Mouse (Mus musculus) cerebellum, adult 2 months (tissue): ENCODE data around the gene Dock1.

ENCODE experiments used
- CTCF ChIP-seq: fragments of 200-500 bp; IDR thresholded peaks from 2 replicates; pipeline ENCODE4 v1.5.1; 2011; ENCODE audit warnings: low read depth, mild to moderate bottlenecking, control low read depth, low read length, moderate library complexity, borderline replicate concordance; ENCODE audit not compliant: insufficient read depth
- POLR2A ChIP-seq: fragments of 200-500 bp; IDR thresholded peaks from 2 replicates; pipeline ENCODE4 v1.6.1; 2011; ENCODE audit warnings: low read length, control low read depth, borderline replicate concordance; ENCODE audit not compliant: insufficient read depth

DNA sequence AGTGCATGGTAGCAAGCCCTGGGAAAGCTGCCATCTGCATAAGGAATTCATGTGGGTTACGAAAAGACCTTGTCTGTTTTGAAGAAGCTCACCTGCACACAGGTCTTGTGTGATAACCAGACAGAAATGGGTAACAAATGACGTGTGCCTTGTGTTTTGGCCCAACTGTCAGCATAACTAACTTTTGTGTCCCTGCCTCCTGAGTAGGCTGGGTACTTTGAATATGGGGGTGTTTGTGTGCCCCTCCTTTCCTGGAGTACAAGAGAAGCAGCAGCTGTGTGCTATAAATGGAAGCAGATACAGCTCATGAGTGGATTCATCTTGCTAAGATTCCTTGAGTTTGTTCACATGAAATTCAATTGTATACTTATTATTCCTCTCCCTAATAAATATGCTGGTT is 480.5 kb downstream of the Dock1 start:
- TF ChIP-seq POLR2A (no peak), CTCF (no peak)
